Mouse (Mus musculus) lung, adult 2 months (tissue): ENCODE results near the gene Elavl3.

Experiments used
- CTCF ChIP-seq: fragments of 200-500 bp; IDR thresholded peaks from 2 replicates; pipeline ENCODE4 v1.5.1; 2011; ENCODE audit warnings: mild to moderate bottlenecking, low read length, control low read depth; ENCODE audit not compliant: insufficient read depth
- POLR2A ChIP-seq: fragments of 200-500 bp; IDR thresholded peaks from 2 replicates; pipeline ENCODE4 v1.6.1; 2011; ENCODE audit warnings: low read depth, mild to moderate bottlenecking, control low read depth, low read length, borderline replicate concordance; ENCODE audit errors: extremely low read depth

GRCm38 (mm10) chr9:22049315-22049714 is 2.5 kb downstream of the Elavl3 start:
- no peak for TF ChIP-seq CTCF
- TF ChIP-seq POLR2A, result no peak
